Mouse (Mus musculus): ENCODE data around the gene 0610040J01Rik.

DNA sequence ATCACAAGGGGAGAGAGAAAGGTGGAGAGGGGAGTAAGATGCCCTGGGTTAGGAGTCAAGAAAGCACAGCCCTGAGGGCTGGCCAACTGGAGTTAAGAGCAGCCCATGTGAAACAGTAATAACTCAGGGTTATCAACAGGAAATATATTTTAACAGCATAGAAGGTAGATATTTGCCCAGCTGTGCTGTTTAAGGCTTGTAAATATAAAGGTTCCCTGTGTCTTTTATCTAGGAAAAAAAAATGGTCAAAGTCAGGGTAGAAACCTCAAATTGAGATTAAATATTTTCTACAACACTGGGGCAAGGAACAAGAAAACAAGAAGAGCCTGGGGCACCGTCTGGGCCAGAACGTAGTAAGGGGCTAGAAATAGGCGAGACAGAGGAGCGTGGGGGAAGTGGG lies 95.3 kb downstream of the 0610040J01Rik start:
- TF ChIP-seq CTCF (IDR thresholded peaks at IDR 0.05; ENCODE audit: extremely low read depth, insufficient read depth, insufficient read length, insufficient replicate concordance) (no peak), POLR2A (IDR thresholded peaks at IDR 0.05; ENCODE audit: low read depth, low read length) (no peak)

All from spleen, adult 2 months (tissue).